Mouse (Mus musculus): Measurements from ENCODE around the gene Chmp4b.

Chmp4b gene

DNA sequence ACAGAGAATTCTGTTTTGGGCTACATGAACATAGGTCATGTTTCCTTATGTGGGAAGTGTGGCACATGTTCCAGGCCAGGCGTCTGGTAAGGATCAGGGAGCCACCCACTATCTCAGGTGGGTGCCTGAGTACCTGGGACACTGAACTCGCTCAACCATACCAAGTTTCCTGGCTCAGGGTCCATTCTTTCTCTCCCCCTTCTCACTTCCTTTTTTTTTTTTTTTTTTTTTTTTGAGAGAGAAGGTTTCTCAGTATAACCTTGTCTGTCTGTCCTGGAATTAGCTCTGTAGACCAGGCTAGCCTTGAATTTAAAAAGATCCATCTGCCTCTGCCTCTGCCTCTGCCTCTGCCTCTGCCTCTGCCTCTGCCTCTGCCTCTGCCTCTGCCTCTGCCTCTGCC lies 68.8 kb downstream of the Chmp4b start:
- DNase-seq (ENCODE audit: low spot score) = no peak

DNA sequence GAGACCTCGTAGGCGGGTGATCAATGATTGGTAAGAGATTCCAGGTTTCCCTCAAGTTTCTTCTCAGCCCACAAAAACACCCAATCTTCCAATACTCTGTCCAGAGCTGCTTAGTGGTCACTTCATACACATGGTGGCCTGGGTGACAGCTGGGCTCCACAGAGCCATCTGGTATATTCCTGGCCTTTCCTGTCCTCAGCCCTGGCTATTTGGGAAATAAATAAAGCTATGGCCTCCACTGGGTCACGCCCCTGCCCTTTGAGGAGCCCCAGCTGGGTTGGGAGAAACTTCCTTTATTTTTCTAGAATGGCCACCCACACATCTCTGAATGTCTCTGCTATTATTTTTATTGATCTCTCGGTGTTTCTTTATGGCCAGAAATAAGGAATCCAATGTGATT lies 72.0 kb downstream of the Chmp4b start:
- DNase-seq (ENCODE audit: low spot score) = no peak

DNA sequence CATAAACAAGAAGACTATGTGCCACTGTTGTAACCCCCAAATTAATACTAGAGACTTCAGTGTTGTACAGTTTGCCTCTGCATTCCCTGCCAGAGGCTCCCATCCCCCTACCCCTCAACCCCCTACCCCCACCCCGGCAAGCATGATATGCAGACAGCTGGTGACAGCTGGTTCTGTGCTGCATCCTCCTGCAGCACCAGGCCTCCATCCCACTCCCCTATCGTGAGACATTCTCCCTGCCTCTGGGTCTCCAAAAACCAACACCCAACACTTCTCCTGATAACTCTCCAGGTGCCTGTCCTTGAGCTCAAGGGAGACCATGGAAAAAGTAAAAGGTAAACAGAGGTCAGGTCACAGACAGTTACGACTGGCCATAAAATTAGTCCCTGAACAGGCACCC lies 78.2 kb downstream of the Chmp4b start:
- no peak for DNase-seq (ENCODE audit: low spot score)

DNA sequence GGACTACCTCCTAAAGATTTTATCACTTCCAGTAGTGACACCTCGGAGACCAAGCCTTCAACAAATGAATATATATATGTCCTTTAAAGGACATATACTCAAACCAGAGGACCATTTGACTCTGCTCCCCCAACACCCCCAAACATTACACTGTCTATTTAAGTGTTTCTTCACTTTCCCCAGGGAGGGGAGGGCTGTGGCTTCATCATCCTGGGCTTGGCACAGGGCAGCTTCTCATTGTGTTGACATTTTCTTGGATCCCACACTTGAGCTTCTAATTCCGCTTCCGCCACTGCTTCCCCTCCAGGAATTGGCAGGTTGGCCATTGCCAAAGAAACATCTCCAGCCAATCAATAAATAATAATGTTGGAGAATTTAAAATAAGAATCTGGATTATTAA lies 79.3 kb downstream of the Chmp4b start:
- DNase-seq (ENCODE audit: low spot score) = no peak

DNA sequence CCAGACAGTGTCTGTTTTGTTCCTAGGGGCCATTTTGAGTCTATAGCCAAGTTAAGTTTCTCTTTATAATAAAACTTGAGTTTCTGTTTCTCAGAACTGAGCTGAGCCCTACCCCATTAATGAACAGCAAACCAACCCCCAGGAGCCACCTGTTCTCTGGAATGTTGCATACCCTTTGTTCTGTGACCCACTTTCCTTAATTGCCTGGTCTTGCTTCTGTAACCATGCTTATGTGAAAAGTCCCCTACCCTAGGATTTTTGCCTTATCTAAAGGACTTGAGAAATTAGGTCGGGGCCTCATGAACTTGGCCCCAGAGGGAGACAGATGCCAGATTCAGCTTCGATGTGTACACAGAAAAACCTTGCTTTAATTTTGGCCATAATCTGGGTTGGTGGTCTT lies 80.4 kb downstream of the Chmp4b start:
- DNase-seq (ENCODE audit: low spot score) = no peak

DNA sequence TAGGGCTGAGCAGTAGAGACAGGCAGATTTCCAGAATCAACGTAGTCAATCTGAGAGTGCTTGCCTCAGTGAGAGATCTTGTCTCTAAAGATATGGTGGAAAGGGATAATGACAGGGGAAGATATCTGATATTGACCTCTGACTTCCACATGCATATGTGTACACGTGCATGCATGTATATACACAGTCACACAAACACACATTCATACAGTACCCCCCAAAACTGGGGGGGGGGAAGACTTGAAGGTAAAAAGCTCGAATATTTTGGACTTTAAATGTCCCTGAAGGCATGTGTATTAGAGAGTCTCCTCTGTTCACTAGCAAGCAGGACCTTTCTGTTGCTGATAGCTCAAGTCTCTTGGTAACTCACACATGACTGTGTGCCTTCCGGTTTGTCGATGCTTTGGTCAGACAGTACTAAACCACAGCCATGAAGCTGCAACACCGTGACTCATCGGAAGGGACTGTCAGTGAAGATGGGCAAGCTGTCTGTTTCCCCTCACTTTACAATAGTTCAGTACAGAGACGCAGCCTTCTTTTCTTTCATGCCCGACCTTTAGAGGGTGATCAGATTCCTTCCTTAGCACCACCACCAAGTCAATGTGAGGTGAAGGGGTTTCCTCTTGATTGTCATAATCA lies 81.1 kb downstream of the Chmp4b start:
- DNase-seq (ENCODE audit: low spot score) = no peak

DNA sequence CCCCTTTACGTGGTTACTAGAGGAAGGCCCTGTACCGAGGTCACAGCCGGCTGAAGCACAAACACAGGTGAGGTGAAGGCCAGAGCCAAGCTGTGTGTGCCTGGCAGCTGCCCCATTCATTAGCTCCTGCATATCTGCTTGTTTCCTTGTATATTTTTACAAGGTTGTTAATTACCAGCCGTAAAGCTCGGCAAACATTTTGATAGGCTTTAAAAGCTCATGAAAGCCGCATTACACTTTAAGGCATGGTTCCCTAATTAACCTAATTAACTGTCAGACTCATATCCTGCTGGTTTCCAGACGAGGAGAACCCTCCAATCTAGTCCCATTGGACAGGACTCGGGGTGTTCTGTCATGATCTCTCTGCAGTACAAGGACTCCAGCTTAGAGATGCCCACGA lies 83.5 kb downstream of the Chmp4b start:
- DNase-seq (ENCODE audit: low spot score) = no peak

DNA sequence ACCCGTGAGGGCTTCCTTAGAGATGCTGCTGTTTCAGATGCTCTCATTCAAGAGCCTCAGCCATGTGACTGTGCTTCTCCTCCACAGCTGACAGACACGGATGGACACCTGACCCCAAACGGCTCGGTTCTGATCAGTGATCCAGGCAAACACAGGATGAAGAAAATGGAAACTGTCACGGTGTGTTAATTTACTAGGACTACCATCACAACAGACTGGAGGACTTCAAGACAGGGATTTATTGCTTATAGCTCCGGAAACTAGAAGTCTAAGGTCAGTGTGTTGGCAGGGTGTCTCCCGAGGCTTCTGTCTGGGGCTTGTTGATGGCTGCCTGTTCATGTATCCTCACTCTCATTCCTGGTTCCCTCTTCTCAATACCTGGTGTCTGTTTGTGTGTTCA lies 83.9 kb downstream of the Chmp4b start:
- DNase-seq (ENCODE audit: low spot score) = no peak

DNA sequence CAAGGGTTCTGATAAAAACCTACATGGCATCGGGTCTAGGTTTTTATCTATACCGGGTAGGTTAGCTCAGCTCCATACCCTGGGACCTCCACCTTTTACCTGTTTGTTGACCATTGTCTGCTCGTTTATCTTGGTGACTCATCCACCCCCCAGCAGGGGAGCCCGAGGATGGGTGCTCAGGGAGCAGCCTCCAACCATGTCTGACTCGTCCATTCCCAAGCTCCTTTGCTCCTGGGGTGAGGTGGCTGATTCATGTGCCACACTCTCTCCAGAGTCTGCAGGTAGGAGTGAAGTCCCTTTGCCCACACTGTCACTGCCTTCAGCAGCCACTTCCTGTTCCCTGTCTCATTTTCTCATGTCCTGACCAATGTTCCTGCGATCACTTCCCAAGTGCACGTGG lies 84.5 kb downstream of the Chmp4b start:
- no peak for DNase-seq (ENCODE audit: low spot score)

DNA sequence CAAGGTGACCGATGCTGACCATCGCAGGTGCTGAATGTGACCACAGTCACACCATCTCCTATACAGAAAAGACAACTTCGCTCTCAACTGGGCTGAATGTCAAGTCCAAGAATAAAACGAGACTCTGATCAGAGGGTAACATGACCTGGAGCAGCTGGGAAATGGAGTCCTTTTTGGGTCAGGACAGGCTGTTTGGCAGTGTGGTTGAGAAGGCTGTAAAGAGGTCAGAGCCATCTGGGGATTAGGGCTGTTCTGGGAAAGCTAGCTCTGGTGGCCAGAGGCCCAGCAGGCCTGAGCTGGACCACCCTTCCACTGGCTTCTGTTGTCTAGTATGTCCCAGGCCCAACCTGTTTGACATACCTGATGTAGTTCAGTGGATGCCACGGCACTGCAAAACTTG lies 87.1 kb downstream of the Chmp4b start:
- no peak for DNase-seq (ENCODE audit: low spot score)

DNA sequence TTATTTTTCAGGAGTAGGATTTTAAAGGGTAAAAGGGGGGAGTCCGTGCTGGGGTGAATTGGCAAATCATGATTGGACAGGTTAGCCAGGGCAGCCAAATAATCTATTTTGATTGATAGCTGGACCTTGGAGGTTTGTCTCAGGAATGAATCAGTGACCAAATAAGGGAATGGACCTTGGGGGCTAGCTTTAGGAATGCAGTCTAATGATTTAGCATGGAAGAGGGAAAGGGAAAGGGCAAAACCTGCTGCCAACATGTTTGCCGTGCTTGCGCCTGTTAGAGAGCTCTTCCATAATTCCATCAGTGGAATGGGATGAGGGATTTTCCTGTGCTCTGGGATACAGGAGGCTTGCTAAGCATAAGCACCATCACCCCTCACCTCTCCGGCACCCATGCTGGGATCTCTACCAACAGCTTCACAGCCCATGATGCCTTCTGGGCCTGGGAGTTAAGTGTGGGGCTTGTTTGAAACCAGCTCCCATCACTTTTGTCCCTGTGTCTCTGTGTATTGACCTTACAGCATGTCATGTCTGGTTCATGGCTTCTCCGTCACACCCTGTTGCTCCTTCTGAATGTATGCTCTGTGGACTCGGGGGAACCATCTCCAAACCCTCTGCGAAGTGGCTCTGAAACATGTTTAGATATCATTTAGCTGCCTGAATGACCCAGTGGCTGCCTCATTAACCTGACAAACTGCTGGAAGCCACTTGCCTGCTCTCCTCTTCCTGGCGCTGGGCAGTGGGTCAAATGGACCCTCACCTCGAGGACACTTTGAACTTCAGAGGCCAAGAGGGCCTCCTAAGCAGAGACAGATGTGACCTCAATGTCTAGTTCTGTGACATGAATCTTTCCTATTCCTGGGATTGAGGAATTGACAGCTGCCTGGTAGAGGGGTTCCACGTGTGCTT lies 91.7 kb downstream of the Chmp4b start:
- no peak for DNase-seq (ENCODE audit: low spot score)

DNA sequence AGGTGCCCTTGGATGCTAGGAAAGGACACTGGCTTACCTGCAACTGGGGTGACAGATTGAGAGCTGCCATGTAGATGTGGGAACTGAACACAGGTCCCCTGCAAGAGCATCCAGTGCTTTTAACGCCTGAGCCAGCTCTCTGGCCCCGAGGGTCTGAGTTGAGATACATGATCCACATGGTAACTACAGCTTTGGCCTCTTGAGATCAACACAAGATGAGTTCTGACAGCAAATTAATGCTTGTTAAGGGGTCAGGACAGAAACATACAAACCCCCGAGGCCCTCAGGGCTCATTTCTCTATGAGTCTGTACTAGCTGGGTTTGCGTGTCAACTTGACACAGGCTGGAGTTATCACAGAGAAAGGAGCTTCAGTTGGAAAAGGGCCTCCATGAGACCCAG lies 92.4 kb downstream of the Chmp4b start:
- no peak for DNase-seq (ENCODE audit: low spot score)

Data from spleen, adult 12 weeks (tissue).